Mouse (Mus musculus) thymus, adult 2 months (tissue): ENCODE data around the gene Exph5.

Experiments
- CTCF ChIP-seq: fragments of 200-500 bp; IDR thresholded peaks from 2 replicates; pipeline ENCODE4 v1.5.1; 2012; ENCODE audit warnings: mild to moderate bottlenecking, control low read depth, low read length, moderate library complexity, borderline replicate concordance; ENCODE audit not compliant: control insufficient read depth, poor library complexity, insufficient read depth; ENCODE audit errors: extremely low read depth
- POLR2A ChIP-seq: fragments of 200-500 bp; IDR thresholded peaks from 2 replicates; pipeline ENCODE4 v1.6.1; 2012; ENCODE audit warnings: mild to moderate bottlenecking, low read length, control low read depth, moderate library complexity; ENCODE audit not compliant: control insufficient read depth, poor library complexity, insufficient read depth; ENCODE audit errors: extremely low read depth

- TF ChIP-seq CTCF (no peak), POLR2A (no peak)
These were observed 35.9 kb upstream of the Exph5 start for GRCm38 (mm10) chr9:53265589-53265988.
